Mouse (Mus musculus) spleen, postnatal 4 days (tissue): Measurements from ENCODE around the gene Sinhcaf.
"Not testable (repeated sequence)": the region's sequence is repeated elsewhere in the genome, so short reads cannot be mapped to it uniquely, and the experiment has no call there.

Experiments
- DNase-seq, 2 experiments: peaks; one replicate each; pipeline ENCODE4 v3.0.0; 2022; ENCODE audit warnings: low spot score in 2 of 2

The Sinhcaf gene

GRCm38 (mm10) chr6:148945509-148946408, 508 bp downstream of the Sinhcaf start:
- peak; percentile 40 to 82 for DNase-seq

GRCm38 (mm10) chr6:148944767-148945508, 1.3 kb downstream of the Sinhcaf start:
- peak; percentile 61 to 83 for DNase-seq

- DNase-seq = no peak
Observed at GRCm38 (mm10) chr6:148944344-148944766, 1.9 kb downstream of the Sinhcaf start.

GRCm38 (mm10) chr6:148943695-148944094, 2.6 kb downstream of the Sinhcaf start:
- no peak for DNase-seq

GRCm38 (mm10) chr6:148942406-148942805, 3.9 kb downstream of the Sinhcaf start:
- DNase-seq = no peak

GRCm38 (mm10) chr6:148941880-148942279, 4.4 kb downstream of the Sinhcaf start:
- DNase-seq = no peak

- peak in 1 of 2 experiments; percentile 22 for DNase-seq
Observed at GRCm38 (mm10) chr6:148940383-148940782, 5.9 kb downstream of the Sinhcaf start.

- no peak for DNase-seq
Observed at GRCm38 (mm10) chr6:148937693-148938092, 8.6 kb downstream of the Sinhcaf start.

GRCm38 (mm10) chr6:148934961-148935590, 11.2 kb downstream of the Sinhcaf start:
- DNase-seq = no peak

GRCm38 (mm10) chr6:148931281-148931680, 15.0 kb downstream of the Sinhcaf start:
- DNase-seq = peak; percentile 17 to 68

GRCm38 (mm10) chr6:148918841-148919398, 27.3 kb downstream of the Sinhcaf start:
- no peak for DNase-seq

GRCm38 (mm10) chr6:148917672-148918071, 28.6 kb downstream of the Sinhcaf start:
- DNase-seq = no peak

GRCm38 (mm10) chr6:148916817-148917216, 29.4 kb downstream of the Sinhcaf start:
- no peak for DNase-seq

- peak in 1 of 2 experiments; percentile 28 for DNase-seq
Observed at GRCm38 (mm10) chr6:148913938-148914337, 32.3 kb downstream of the Sinhcaf start.

GRCm38 (mm10) chr6:148911906-148912305, 34.4 kb downstream of the Sinhcaf start:
- not testable (repeated sequence) for DNase-seq

- no peak for DNase-seq
Observed at GRCm38 (mm10) chr6:148906958-148907357, 39.3 kb downstream of the Sinhcaf start.

GRCm38 (mm10) chr6:148902728-148903127, 43.5 kb downstream of the Sinhcaf start:
- DNase-seq = no peak

GRCm38 (mm10) chr6:148896507-148896851, 49.8 kb downstream of the Sinhcaf start:
- no peak for DNase-seq

GRCm38 (mm10) chr6:148895773-148896506, 50.3 kb downstream of the Sinhcaf start, which contains the start of gene Caprin2:
Gene Caprin2 (minus strand): TSS chr6:148896237.
- peak; percentile 92 to 95 for DNase-seq

GRCm38 (mm10) chr6:148894888-148895772, 51.1 kb downstream of the Sinhcaf start:
- DNase-seq = no peak
